Mouse (Mus musculus) olfactory bulb, adult 2 months (tissue): ENCODE measurements around the gene Gosr2.

Experiments
- CTCF ChIP-seq: fragments of 200-500 bp; IDR thresholded peaks from 2 replicates; pipeline ENCODE4 v1.5.1; 2012; ENCODE audit warnings: low read depth, mild to moderate bottlenecking, low read length, moderate library complexity; ENCODE audit not compliant: insufficient read depth
- POLR2A ChIP-seq: fragments of 200-500 bp; IDR thresholded peaks from 2 replicates; pipeline ENCODE4 v1.6.1; 2012; ENCODE audit warnings: mild to moderate bottlenecking, low read depth, low read length, moderate library complexity; ENCODE audit not compliant: insufficient read depth

DNA sequence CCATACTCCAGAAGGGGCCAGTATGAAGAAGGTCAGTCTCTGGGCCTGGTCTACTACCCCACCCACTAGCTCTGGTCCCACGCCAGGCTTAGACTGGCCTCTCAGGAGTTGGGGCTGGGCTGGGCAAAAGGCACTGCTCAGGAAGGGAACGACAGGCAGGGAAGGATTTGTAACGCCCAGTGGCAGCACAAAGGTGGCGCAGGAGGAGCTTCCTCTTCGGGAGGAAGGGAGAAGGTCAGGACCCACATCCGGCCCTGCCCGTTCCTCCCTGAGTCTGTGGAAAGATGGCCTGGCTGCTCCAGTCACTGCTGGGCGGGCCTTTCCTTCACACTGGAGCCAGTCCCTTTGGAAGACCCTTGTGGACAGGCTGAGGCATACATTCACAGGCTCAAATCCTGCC is 9.3 kb upstream of the Gosr2 start:
- TF ChIP-seq CTCF (no peak), POLR2A (no peak)
